Mouse (Mus musculus) C2C12 (cell line): ENCODE measurements around the gene Nfic. TPM values are rescaled to one million over a fixed set of nuclear protein-coding genes. Genes with fewer than 3 reads are reported as not detected.

Experiments used
- H3K27me3 ChIP-seq: one replicate; pipeline ENCODE4 v1.6.1; 2011; ENCODE audit not compliant: control insufficient read depth, insufficient read depth, insufficient read length
- H3K36me3 ChIP-seq: one replicate; pipeline ENCODE4 v1.6.1; 2011; ENCODE audit not compliant: control insufficient read depth, insufficient read depth
- H3K4me3 ChIP-seq: one replicate; pipeline ENCODE4 v1.5.1; 2011; ENCODE audit warnings: mild to moderate bottlenecking, control low read depth; ENCODE audit not compliant: poor library complexity, insufficient read depth, severe bottlenecking
- H3K79me2 ChIP-seq: one replicate; pipeline ENCODE4 v1.6.1; 2011; ENCODE audit not compliant: control insufficient read depth, insufficient read depth
- H3K79me3 ChIP-seq: one replicate; pipeline ENCODE4 v1.6.1; 2011; ENCODE audit warnings: low read depth, control low read depth
- H3ac ChIP-seq: one replicate; pipeline ENCODE3; 2011; ENCODE audit warnings: low read depth; ENCODE audit not compliant: control insufficient read depth, insufficient read length
- CEBPB ChIP-seq: IDR thresholded peaks from one replicate; pipeline ENCODE4 v1.6.1; 2011; ENCODE audit warnings: low read depth, mild to moderate bottlenecking, control low read depth, moderate library complexity
- CTCF ChIP-seq: IDR thresholded peaks from one replicate; pipeline ENCODE4 v1.5.1; 2011; ENCODE audit not compliant: control insufficient read depth, insufficient read depth, insufficient read length
- FOSL1 ChIP-seq: IDR thresholded peaks from one replicate; pipeline ENCODE4 v1.8.0; 2011; ENCODE audit warnings: mild to moderate bottlenecking, low read length; ENCODE audit not compliant: poor library complexity, insufficient read depth, severe bottlenecking
- MAX ChIP-seq: IDR thresholded peaks from one replicate; pipeline ENCODE4 v1.6.1; 2011; ENCODE audit warnings: mild to moderate bottlenecking, control low read depth
- MYOD1 ChIP-seq: IDR thresholded peaks from one replicate; pipeline ENCODE4 v1.6.1; 2011; ENCODE audit warnings: low read depth; ENCODE audit not compliant: control insufficient read depth, insufficient read length
- MYOG ChIP-seq: IDR thresholded peaks from one replicate; pipeline ENCODE4 v1.6.1; 2011; ENCODE audit not compliant: control insufficient read depth, insufficient read length; ENCODE audit errors: extremely low read depth
- USF1 ChIP-seq: IDR thresholded peaks from one replicate; pipeline ENCODE4 v1.6.1; 2011; ENCODE audit warnings: low read depth, mild to moderate bottlenecking, control low read depth, moderate library complexity
- polyA plus RNA-seq: library from polyadenylated mRNA; unstranded; fragments of >200 nt; fragmentation: generic; extraction: Trizol; gene quantifications from one replicate; pipeline ENCODE4 v1.2.1, GENCODE M21; 2012; ENCODE audit warnings: missing spikeins

Gene Nfic
- polyA plus RNA-seq, 1 experiment, result 86.7 TPM

- H3K27me3 ChIP-seq, result no peaks in the 10 kb centered on the region
- H3ac ChIP-seq, result no peak overlapping the region
- TF ChIP-seq MAX, result peak; percentile 63
- TF ChIP-seq FOSL1, result no peak
- no peak for TF ChIP-seq CEBPB
- no peak for TF ChIP-seq MYOG
- TF ChIP-seq USF1, result peak; percentile 67
- no peak for TF ChIP-seq MYOD1
- no peak for TF ChIP-seq CTCF
- H3K36me3 ChIP-seq, result no peaks in the 10 kb centered on the region
- no peak overlapping the region for H3K4me3 ChIP-seq
- peaks cover 26% of the 10 kb centered on the region for H3K79me2 ChIP-seq
- H3K79me3 ChIP-seq, result peaks cover 11% of the 10 kb centered on the region
These were observed 23.8 kb downstream of the Nfic start for GRCm38 (mm10) chr10:81431526-81432168.

DNA sequence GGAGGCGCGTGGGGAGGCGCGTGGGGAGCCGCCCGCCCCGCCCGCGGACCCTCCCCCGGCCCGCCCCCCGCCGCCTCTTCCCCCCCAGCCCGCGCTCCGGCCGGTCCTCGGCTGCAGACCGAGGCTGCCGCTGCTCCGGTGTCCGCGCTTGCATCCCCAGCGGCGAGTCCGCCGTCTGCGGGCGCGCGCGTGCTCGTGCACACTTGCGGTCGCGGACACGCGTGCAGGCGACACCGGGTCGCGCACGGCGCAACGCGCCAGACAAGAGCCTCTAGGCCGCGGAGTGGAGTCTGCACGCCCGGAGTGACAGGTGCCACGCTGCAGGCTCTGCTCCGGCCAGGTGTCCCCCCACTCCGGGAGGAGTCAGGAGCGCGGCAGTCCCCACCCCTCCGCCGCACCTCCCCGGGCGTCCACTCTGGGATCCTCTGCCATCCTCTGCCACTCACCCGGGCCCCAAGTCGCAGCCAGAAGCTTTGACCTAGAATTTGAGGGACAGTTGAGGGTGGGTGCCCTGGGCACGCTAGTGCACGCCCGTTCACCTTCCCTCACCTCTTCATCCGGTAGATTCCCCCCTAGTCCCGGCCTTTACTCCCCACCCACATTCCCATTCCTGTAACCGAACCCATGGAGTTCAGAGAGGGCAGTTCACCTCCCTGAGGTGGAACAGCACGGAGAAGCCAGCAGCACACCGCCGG, 24.5 kb downstream of the Nfic start:
- peak overlapping the region; percentile 59 for H3K4me3 ChIP-seq
- peaks cover 17% of the 10 kb centered on the region for H3K79me3 ChIP-seq
- peaks cover 33% of the 10 kb centered on the region for H3K79me2 ChIP-seq
- peak overlapping the region; percentile 91 for H3ac ChIP-seq
- TF ChIP-seq USF1, result no peak
- no peak for TF ChIP-seq CTCF
- no peak for TF ChIP-seq MYOD1
- no peak for TF ChIP-seq MAX
- no peaks in the 10 kb centered on the region for H3K36me3 ChIP-seq
- H3K27me3 ChIP-seq, result no peaks in the 10 kb centered on the region

- Histone ChIP-seq H3ac (peak overlapping the region; percentile 89), H3K79me3 (peaks cover 24% of the 10 kb centered on the region), H3K36me3 (no peaks in the 10 kb centered on the region), H3K79me2 (peaks cover 39% of the 10 kb centered on the region), H3K27me3 (no peaks in the 10 kb centered on the region), H3K4me3 (peak overlapping the region; percentile 59)
- TF ChIP-seq CEBPB, result no peak
- no peak for TF ChIP-seq FOSL1
- no peak for TF ChIP-seq USF1
- no peak for TF ChIP-seq MAX
- no peak for TF ChIP-seq CTCF
These were observed 25.1 kb downstream of the Nfic start for GRCm38 (mm10) chr10:81430141-81430830.

GRCm38 (mm10) chr10:81429605-81430061, 25.8 kb downstream of the Nfic start:
- H3ac ChIP-seq, result peak overlapping the region; percentile 89
- no peaks in the 10 kb centered on the region for H3K36me3 ChIP-seq
- peak overlapping the region; percentile 59 for H3K4me3 ChIP-seq
- peaks cover 46% of the 10 kb centered on the region for H3K79me2 ChIP-seq
- H3K27me3 ChIP-seq, result no peaks in the 10 kb centered on the region
- H3K79me3 ChIP-seq, result peaks cover 28% of the 10 kb centered on the region
- no peak for TF ChIP-seq FOSL1
- TF ChIP-seq CTCF, result no peak
- no peak for TF ChIP-seq MAX
- no peak for TF ChIP-seq USF1
- TF ChIP-seq CEBPB, result no peak
- no peak for TF ChIP-seq MYOG
- TF ChIP-seq MYOD1, result no peak

DNA sequence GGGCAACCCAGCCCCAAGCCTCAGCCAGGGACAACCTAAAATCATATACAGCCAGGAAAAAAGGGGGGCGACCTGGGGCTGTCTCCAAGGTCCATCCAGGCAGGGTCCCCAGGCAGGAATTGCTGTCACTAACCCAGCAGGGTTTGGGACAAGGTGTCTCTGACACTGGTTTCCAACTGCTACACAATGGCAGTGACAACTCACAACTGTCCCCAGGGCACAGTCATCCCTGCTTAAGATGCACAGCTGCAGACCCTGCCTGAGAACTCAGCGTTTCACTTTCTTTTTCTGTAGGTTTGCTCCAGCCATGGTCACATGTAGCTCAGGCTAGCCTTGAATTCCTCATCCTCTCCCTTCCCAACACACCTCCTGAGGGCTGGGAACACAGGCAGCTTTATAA, 26.3 kb downstream of the Nfic start:
- H3ac ChIP-seq, result no peak overlapping the region
- H3K27me3 ChIP-seq, result no peaks in the 10 kb centered on the region
- H3K36me3 ChIP-seq, result no peaks in the 10 kb centered on the region
- TF ChIP-seq MYOG, result no peak
- no peak for TF ChIP-seq USF1
- no peak for TF ChIP-seq FOSL1
- no peak for TF ChIP-seq MYOD1
- TF ChIP-seq CEBPB, result no peak
- no peak for TF ChIP-seq MAX
- no peak for TF ChIP-seq CTCF
- peaks cover 51% of the 10 kb centered on the region for H3K79me2 ChIP-seq
- peaks cover 34% of the 10 kb centered on the region for H3K79me3 ChIP-seq
- no peak overlapping the region for H3K4me3 ChIP-seq
